Mouse (Mus musculus): ENCODE data around the gene Fam229a. TPM values are rescaled to one million over a fixed set of nuclear protein-coding genes. Genes with fewer than 3 reads are reported as not detected.
"Not testable (repeated sequence)": the region's sequence is repeated elsewhere in the genome, so short reads cannot be mapped to it uniquely, and the experiment has no call there.

Fam229a gene
- total RNA-seq, 1 experiment from 2014 or later, result not detected

DNA sequence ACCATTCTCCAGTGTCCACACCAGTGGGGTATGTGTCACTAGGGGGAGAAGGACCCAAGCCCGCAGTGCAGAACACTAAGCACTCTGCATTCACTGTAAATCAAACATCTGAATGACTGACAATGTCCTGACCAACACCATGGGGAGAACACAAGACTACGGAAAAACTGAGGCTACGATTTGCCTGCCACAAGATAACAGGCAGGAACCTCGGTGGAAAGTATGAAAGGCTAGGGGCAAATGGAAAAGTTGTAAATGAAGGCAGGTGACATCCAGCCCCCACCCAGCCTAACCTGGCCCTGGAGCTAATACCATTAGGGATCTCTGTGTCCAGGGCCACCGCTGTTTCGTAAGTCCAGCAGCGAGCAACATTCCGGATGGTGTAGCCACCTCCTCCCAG lies 27.5 kb downstream of the Fam229a start:
- DNase-seq, result no peak

- no peak for DNase-seq
Measured at GRCm38 (mm10) chr4:129525338-129525737, 34.3 kb downstream of the Fam229a start.

- no peak for DNase-seq
Measured at GRCm38 (mm10) chr4:129525889-129526288, 34.9 kb downstream of the Fam229a start.

DNA sequence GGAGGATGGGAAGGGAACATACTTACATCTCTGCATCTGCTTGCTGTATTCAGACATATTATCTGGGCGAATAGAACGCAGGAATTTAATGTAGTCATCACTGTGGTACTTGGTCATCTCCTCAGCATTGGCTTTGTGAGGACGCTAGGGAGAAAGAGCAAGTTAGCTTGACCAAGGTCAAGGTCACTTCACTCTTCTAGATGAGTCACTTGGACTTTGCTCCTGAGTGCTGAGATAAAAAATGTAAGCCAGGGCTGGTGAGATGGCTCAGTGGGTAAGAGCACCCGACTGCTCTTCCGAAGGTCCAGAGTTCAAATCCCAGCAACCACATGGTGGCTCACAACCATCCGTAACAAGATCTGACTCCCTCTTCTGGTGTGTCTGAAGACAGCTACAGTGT lies 37.9 kb downstream of the Fam229a start:
- not testable (repeated sequence) for DNase-seq

GRCm38 (mm10) chr4:129540012-129540411 lies 49.0 kb downstream of the Fam229a start:
- peak; percentile 71 for DNase-seq

Other genes starting within 250 kb of the Fam229a start
- 14.5 and 16.5 TPM in 2 replicates for gene C77080, start 229.8 kb upstream of the Fam229a start, total RNA-seq (2021)
- gene Sync, start 203.6 kb upstream of the Fam229a start, total RNA-seq (2021), result 1.7 and 2.5 TPM in 2 replicates
- 122 and 139 TPM in 2 replicates for gene Rbbp4, start 155.8 kb upstream of the Fam229a start, total RNA-seq (2021)
- 42.2 and 46.4 TPM in 2 replicates for gene Zbtb8os, start 155.5 kb upstream of the Fam229a start, total RNA-seq (2021)
- 8.1 and 9.0 TPM in 2 replicates for gene Zbtb8a, start 113.1 kb upstream of the Fam229a start, total RNA-seq (2021)
- 0.15 and 0.30 TPM in 2 replicates for gene Zbtb8b, start 50.3 kb upstream of the Fam229a start, total RNA-seq (2021)
- gene Bsdc1, start 29.6 kb upstream of the Fam229a start, total RNA-seq (2021), result 52.3 and 55.7 TPM in 2 replicates
- gene Tssk3, start 168 bp upstream of the Fam229a start, total RNA-seq (2021), result not detected in 2 replicates
- gene Marcksl1, start 22.4 kb downstream of the Fam229a start, total RNA-seq (2021), result 78.9 and 81.4 TPM in 2 replicates
- gene Hdac1, start 51.5 kb downstream of the Fam229a start, total RNA-seq (2021), result 55.7 and 59.5 TPM in 2 replicates
- 5.0 and 26.2 TPM in 2 replicates for gene Lck, start 82.5 kb downstream of the Fam229a start, total RNA-seq (2021)
- gene Fam167b, start 87.4 kb downstream of the Fam229a start, total RNA-seq (2021), result 30.6 and 32.3 TPM in 2 replicates
- gene Eif3i, start 109.5 kb downstream of the Fam229a start, total RNA-seq (2021), result 175 and 187 TPM in 2 replicates
- gene Tmem234, start 109.5 kb downstream of the Fam229a start, total RNA-seq (2021), result 82.6 and 89.8 TPM in 2 replicates
- 0.75 and 1.4 TPM in 2 replicates for gene Dcdc2b, start 123.1 kb downstream of the Fam229a start, total RNA-seq (2021)
- gene Iqcc, start 127.9 kb downstream of the Fam229a start, total RNA-seq (2021), result 26.7 and 34.9 TPM in 2 replicates
- gene Ccdc28b, start 132.8 kb downstream of the Fam229a start, total RNA-seq (2021), result 56.7 and 67.4 TPM in 2 replicates
- 61.2 and 64.9 TPM in 2 replicates for gene Txlna, start 149.9 kb downstream of the Fam229a start, total RNA-seq (2021)
- 80.6 and 81.7 TPM in 2 replicates for gene Kpna6, start 181.6 kb downstream of the Fam229a start, total RNA-seq (2021)
- 11.6 and 12.9 TPM in 2 replicates for gene Tmem39b, start 205.6 kb downstream of the Fam229a start, total RNA-seq (2021)